Mouse (Mus musculus): ENCODE data around the gene Suclg1. TPM values are rescaled to one million over a fixed set of nuclear protein-coding genes. Genes with fewer than 3 reads are reported as not detected.

Suclg1 gene
- polyA plus RNA-seq, 1 experiment from 2014 or later = 307 TPM

DNA sequence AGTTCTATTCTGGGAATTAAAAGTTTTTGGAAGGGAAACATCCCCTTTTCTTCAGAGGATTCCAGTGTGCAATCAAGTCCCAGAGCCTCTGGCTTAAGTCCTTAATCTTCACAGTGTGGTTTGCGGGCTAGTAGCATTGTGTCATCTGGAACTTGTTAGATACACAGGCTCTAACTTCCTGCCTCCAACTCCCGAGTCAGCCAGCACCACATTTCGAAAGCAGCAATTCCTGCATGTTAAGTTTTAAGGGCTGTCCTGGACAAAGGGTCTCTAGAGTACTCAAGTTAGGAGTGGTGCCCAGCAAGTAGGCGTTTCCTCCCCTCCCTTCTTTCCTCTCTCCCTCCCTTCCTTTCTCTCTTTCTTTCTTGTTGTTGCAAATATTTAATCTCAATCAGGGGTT is 19.8 kb upstream of the Suclg1 start:
- no peaks in the 10 kb centered on the region for H3K36me3 ChIP-seq (ENCODE audit: insufficient read depth, low read length)
- no peak overlapping the region for H3K27ac ChIP-seq
- H3K4me3 ChIP-seq (replicated peaks; ENCODE audit: low read depth, low read length) = no peak overlapping the region
- no peaks in the 10 kb centered on the region; the same call in 1 of the 2 replicates for H3K4me1 ChIP-seq (replicated peaks; ENCODE audit: insufficient read depth, low read length)
- H3K9ac ChIP-seq (ENCODE audit: low read depth, low read length) = no peak overlapping the region
- WGBS = 38% methylated on average over 4 of the region's 4 CpGs
- no peaks in the 10 kb centered on the region for H3K27me3 ChIP-seq (ENCODE audit: insufficient read depth, low read length)
- ATAC-seq (replicated peaks; ENCODE audit: low FRiP score, low read depth) = no peak
- no peak for TF ChIP-seq CTCF (IDR thresholded peaks at IDR 0.05; ENCODE audit: low read depth)
- H3K4me2 ChIP-seq (ENCODE audit: low read length) = no peak overlapping the region
- no peaks in the 10 kb centered on the region for H3K9me3 ChIP-seq (replicated peaks; ENCODE audit: low read length)
- peak; percentile 30 for DNase-seq (ENCODE audit: low spot score)

DNA sequence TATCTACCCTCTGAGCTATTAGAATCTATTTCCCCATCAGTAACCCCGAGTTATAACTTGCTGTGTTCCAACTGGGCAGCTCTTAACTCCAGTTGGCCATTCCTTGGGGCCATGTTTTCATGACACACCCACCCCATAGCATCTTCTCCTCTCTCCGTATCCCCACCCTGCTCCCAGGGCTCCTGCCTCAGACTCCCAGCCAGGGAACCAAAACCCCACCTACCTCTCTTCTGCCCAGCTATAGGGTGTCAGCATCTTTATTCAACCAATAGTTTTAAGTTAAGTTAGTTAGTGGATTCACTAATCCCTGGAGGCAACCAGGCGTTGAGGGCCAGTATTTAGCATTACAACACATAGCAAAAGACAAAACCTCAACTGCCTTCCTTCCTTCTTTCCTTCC is 19.3 kb upstream of the Suclg1 start:
- WGBS = 58% methylated on average over 3 of the region's 3 CpGs
- DNase-seq (ENCODE audit: low spot score) (no peak), ATAC-seq (replicated peaks; ENCODE audit: low FRiP score, low read depth) (no peak)
- TF ChIP-seq CTCF (IDR thresholded peaks at IDR 0.05; ENCODE audit: low read depth) = no peak
- Histone ChIP-seq H3K27me3 (ENCODE audit: insufficient read depth, low read length) (no peaks in the 10 kb centered on the region), H3K4me2 (ENCODE audit: low read length) (no peak overlapping the region), H3K4me3 (replicated peaks; ENCODE audit: low read depth, low read length) (no peak overlapping the region), H3K36me3 (ENCODE audit: insufficient read depth, low read length) (no peaks in the 10 kb centered on the region), H3K27ac (no peak overlapping the region), H3K4me1 (replicated peaks; ENCODE audit: insufficient read depth, low read length) (no peaks in the 10 kb centered on the region; the same call in 1 of the 2 replicates), H3K9ac (ENCODE audit: low read depth, low read length) (no peak overlapping the region), H3K9me3 (replicated peaks; ENCODE audit: low read length) (no peaks in the 10 kb centered on the region)

DNA sequence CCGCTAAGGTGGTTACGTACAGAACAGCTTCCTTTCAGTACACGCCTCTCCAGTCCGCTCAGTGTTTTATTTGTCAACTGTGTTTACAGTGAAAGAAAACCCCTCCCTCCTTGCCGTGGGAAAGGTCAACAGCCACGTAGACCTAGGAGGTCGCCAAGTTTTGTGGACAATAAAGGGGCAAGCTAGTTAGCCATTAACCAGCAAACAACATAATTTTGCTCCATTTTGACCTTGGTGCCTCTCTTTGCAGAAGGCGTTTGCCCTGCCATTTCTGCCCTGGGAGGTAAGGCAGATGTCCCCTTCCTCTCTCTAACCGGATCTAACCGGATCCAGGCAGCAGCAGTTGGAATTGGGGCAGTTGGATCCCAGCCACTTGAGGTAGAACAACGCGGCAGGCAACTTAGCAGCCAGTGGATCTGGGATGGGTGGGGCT is 16.0 kb upstream of the Suclg1 start:
- WGBS = 70% methylated on average over 12 of the region's 12 CpGs
- no peaks in the 10 kb centered on the region for H3K4me1 ChIP-seq (replicated peaks; ENCODE audit: insufficient read depth, low read length)
- no peak overlapping the region for H3K4me3 ChIP-seq (replicated peaks; ENCODE audit: low read depth, low read length)
- no peak overlapping the region for H3K4me2 ChIP-seq (ENCODE audit: low read length)
- DNase-seq (ENCODE audit: low spot score) (peak; percentile 15), ATAC-seq (replicated peaks; ENCODE audit: low FRiP score, low read depth) (peak; percentile 77)
- H3K36me3 ChIP-seq (ENCODE audit: insufficient read depth, low read length) = no peaks in the 10 kb centered on the region
- peak overlapping the region; percentile 57 for H3K27ac ChIP-seq
- TF ChIP-seq CTCF (IDR thresholded peaks at IDR 0.05; ENCODE audit: low read depth) = no peak
- no peaks in the 10 kb centered on the region for H3K27me3 ChIP-seq (ENCODE audit: insufficient read depth, low read length)
- H3K9me3 ChIP-seq (replicated peaks; ENCODE audit: low read length) = no peaks in the 10 kb centered on the region
- H3K9ac ChIP-seq (ENCODE audit: low read depth, low read length) = no peak overlapping the region

DNA sequence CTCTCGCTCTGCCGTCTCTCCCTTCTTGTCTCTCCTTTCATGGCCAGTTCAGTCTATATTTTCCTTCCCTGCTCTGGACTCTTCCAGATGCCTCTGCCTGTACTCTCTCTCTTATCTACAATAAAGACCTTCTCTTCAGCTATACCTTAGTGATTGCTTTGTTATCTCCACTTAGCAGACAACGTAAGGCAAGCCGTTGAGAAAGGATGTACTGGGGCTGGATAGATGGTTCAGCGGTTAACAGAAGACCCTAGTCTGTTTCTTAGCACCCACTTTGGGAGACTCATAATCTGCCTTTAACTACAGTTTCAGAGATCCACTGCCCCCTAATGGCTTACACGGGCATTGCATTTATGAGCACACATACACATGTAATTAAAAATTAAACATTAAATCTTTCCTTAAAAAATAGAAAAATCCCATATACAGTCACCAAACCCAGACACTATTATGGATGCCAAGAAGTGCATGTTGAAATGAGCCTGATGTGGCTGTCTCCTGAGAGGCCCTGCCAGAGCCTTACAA is 14.9 kb upstream of the Suclg1 start:
- Histone ChIP-seq H3K4me1 (replicated peaks; ENCODE audit: insufficient read depth, low read length) (no peaks in the 10 kb centered on the region), H3K9me3 (replicated peaks; ENCODE audit: low read length) (no peaks in the 10 kb centered on the region), H3K4me2 (ENCODE audit: low read length) (no peak overlapping the region), H3K27me3 (ENCODE audit: insufficient read depth, low read length) (no peaks in the 10 kb centered on the region), H3K9ac (ENCODE audit: low read depth, low read length) (no peak overlapping the region), H3K27ac (no peak overlapping the region), H3K36me3 (ENCODE audit: insufficient read depth, low read length) (no peaks in the 10 kb centered on the region), H3K4me3 (replicated peaks; ENCODE audit: low read depth, low read length) (no peak overlapping the region)
- DNase-seq (ENCODE audit: low spot score) (no peak), ATAC-seq (replicated peaks; ENCODE audit: low FRiP score, low read depth) (no peak)
- peak; percentile 45 for TF ChIP-seq CTCF (IDR thresholded peaks at IDR 0.05; ENCODE audit: low read depth)
- WGBS = 96% methylated on average over 6 of the region's 6 CpGs

DNA sequence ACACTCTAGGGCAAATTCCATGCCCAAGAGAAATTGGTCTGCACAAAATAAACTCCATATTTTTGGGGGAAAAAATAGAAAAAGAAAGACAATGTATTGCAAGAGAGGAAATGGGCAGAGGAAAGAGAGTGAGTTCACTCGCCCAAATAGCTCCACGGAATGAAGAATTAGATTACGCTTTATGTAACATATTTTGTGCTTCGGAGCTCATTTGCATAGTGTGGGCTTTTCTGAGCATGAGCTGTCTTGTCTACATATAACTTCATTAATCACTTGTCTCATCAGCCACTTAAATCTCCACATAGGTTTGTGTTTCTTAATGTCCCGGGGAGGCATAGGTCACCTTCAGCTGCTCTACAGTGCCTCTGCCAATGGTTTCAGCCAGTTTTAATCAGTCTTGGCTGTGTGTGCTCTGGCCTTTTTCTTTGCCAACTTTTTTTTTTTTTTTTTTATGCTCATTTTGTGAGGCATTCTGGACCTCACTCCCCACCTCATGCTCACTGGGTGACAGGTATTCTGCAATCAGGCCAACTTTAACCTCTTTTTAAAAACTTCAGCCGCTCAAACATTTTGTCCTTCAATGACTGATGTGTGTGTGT is 13.8 kb upstream of the Suclg1 start:
- H3K9me3 ChIP-seq (replicated peaks; ENCODE audit: low read length) = no peaks in the 10 kb centered on the region
- H3K4me1 ChIP-seq (replicated peaks; ENCODE audit: insufficient read depth, low read length) = no peaks in the 10 kb centered on the region
- no peak overlapping the region for H3K9ac ChIP-seq (ENCODE audit: low read depth, low read length)
- TF ChIP-seq CTCF (IDR thresholded peaks at IDR 0.05; ENCODE audit: low read depth) = no peak
- H3K27me3 ChIP-seq (ENCODE audit: insufficient read depth, low read length) = no peaks in the 10 kb centered on the region
- H3K27ac ChIP-seq = no peak overlapping the region
- no peak overlapping the region for H3K4me2 ChIP-seq (ENCODE audit: low read length)
- DNase-seq (ENCODE audit: low spot score) = no peak
- H3K4me3 ChIP-seq (replicated peaks; ENCODE audit: low read depth, low read length) = no peak overlapping the region
- ATAC-seq (replicated peaks; ENCODE audit: low FRiP score, low read depth) = no peak
- H3K36me3 ChIP-seq (ENCODE audit: insufficient read depth, low read length) = no peaks in the 10 kb centered on the region
- 87% methylated on average over 6 of the region's 6 CpGs for WGBS

DNA sequence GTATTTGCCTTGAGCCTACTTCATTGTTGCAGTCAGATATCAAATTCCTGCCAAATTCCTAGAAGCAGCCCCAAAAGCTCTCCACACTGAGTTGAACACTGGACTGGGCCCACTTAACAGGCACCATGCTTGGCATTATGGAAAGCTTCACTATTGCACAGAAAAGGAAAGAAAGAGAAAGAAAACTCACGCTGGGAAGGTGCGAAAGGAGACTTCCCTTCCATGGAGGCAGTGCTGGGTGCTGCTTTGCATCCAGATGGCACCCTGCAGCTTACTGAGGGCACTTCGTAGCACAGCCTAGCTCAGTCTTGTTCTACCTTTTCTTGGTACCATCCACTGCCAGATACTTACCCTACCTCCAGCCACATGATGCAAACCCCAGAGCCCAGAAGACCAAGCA is 12.5 kb upstream of the Suclg1 start:
- DNase-seq (ENCODE audit: low spot score) (no peak), ATAC-seq (replicated peaks; ENCODE audit: low FRiP score, low read depth) (no peak)
- H3K27me3 ChIP-seq (ENCODE audit: insufficient read depth, low read length) = no peaks in the 10 kb centered on the region
- no peaks in the 10 kb centered on the region for H3K36me3 ChIP-seq (ENCODE audit: insufficient read depth, low read length)
- no peak for TF ChIP-seq CTCF (IDR thresholded peaks at IDR 0.05; ENCODE audit: low read depth)
- H3K27ac ChIP-seq = no peak overlapping the region
- H3K4me2 ChIP-seq (ENCODE audit: low read length) = no peak overlapping the region
- WGBS = 78% methylated on average over 3 of the region's 3 CpGs
- H3K4me3 ChIP-seq (replicated peaks; ENCODE audit: low read depth, low read length) = no peak overlapping the region
- no peak overlapping the region for H3K9ac ChIP-seq (ENCODE audit: low read depth, low read length)
- H3K4me1 ChIP-seq (replicated peaks; ENCODE audit: insufficient read depth, low read length) = no peaks in the 10 kb centered on the region
- no peaks in the 10 kb centered on the region for H3K9me3 ChIP-seq (replicated peaks; ENCODE audit: low read length)

DNA sequence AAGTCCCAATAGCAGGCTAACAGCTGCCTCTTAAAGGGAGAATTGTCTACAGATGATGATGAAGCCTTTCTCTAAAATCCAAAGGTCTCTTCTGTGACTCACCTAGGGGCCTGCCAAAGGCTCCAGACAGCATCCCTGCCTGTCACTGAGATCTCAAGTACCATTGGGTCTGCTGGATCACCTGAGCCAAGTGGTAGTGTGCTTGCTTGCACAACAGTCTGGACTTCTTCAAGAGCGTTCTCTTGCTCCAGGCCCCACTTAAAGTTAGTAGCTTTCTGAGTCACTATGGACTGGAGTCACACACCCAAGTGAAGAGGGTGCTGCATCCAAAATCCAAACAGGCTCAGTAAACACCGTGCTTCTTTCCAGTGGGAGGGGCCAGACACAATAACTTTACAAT is 1.4 kb upstream of the Suclg1 start:
- no peak overlapping the region for H3K27ac ChIP-seq
- H3K4me2 ChIP-seq (ENCODE audit: low read length) = no peak overlapping the region
- no peak overlapping the region for H3K4me3 ChIP-seq (replicated peaks; ENCODE audit: low read depth, low read length)
- DNase-seq (ENCODE audit: low spot score) (no peak), ATAC-seq (replicated peaks; ENCODE audit: low FRiP score, low read depth) (no peak)
- no peaks in the 10 kb centered on the region for H3K27me3 ChIP-seq (ENCODE audit: insufficient read depth, low read length)
- no peaks in the 10 kb centered on the region for H3K36me3 ChIP-seq (ENCODE audit: insufficient read depth, low read length)
- no peak overlapping the region for H3K9ac ChIP-seq (ENCODE audit: low read depth, low read length)
- H3K4me1 ChIP-seq (replicated peaks; ENCODE audit: insufficient read depth, low read length) = peaks cover 3% of the 10 kb centered on the region
- TF ChIP-seq CTCF (IDR thresholded peaks at IDR 0.05; ENCODE audit: low read depth) = no peak
- no peaks in the 10 kb centered on the region for H3K9me3 ChIP-seq (replicated peaks; ENCODE audit: low read length)
- 77% methylated on average over 2 of the region's 2 CpGs for WGBS

All from kidney, postnatal 0 days (tissue).